Mouse (Mus musculus) MEL (cell line): Measurements from ENCODE around the gene Vps26a. TPM values are rescaled to one million over a fixed set of nuclear protein-coding genes. Genes with fewer than 3 reads are reported as not detected.

Source experiments
- DNase-seq: peaks from one replicate; pipeline ENCODE4 v3.0.0; 2011; ENCODE audit warnings: low read depth, low spot score
- H3K27ac ChIP-seq: 2 replicates; pipeline ENCODE4 v1.5.1; 2012; ENCODE audit warnings: low read depth, mild to moderate bottlenecking, control low read depth, low read length, moderate library complexity; ENCODE audit not compliant: control insufficient read depth
- H3K27me3 ChIP-seq, 2 experiments: fragments of 150-350 bp in 1 of 2; sonication (generic) in 1 of 2; 2 replicates each; pipeline ENCODE4 v1.6.1; 2012; ENCODE audit warnings: low read length in 2 of 2, mild to moderate bottlenecking in 2 of 2, improper control_type of control experiment in 1 of 2, moderate library complexity in 1 of 2; ENCODE audit not compliant: insufficient read depth in 2 of 2, control insufficient read depth in 1 of 2
- H3K36me3 ChIP-seq, 2 experiments: 2 replicates each; pipeline ENCODE4 v1.6.1; 2012 to 2014; ENCODE audit warnings: low read length in 2 of 2, improper control_type of control experiment in 1 of 2, inconsistent platforms in 1 of 2, mild to moderate bottlenecking in 1 of 2; ENCODE audit not compliant: insufficient read depth in 2 of 2, control insufficient read depth in 1 of 2
- H3K4me1 ChIP-seq, 2 experiments: fragments of 150-350 bp in 1 of 2; sonication (generic) in 1 of 2; 2 replicates each; pipeline ENCODE4 v1.6.1; 2012; ENCODE audit warnings: low read length in 2 of 2, improper control_type of control experiment in 1 of 2, mild to moderate bottlenecking in 1 of 2; ENCODE audit not compliant: insufficient read depth in 2 of 2, control insufficient read depth in 1 of 2
- H3K4me3 ChIP-seq, 2 experiments: fragments of 150-350 bp in 1 of 2; sonication (generic) in 1 of 2; 2 replicates each; pipeline ENCODE4 v1.5.1; 2012; ENCODE audit warnings: low read depth in 2 of 2, low read length in 2 of 2, mild to moderate bottlenecking in 2 of 2, moderate library complexity in 2 of 2, control low read depth in 1 of 2, improper control_type of control experiment in 1 of 2; ENCODE audit not compliant: control insufficient read depth in 1 of 2, insufficient read depth in 1 of 2
- H3K79me2 ChIP-seq: 2 replicates; pipeline ENCODE4 v1.6.1; 2012; ENCODE audit warnings: mild to moderate bottlenecking, low read length, moderate library complexity; ENCODE audit not compliant: control insufficient read depth, poor library complexity, insufficient read depth
- H3K9ac ChIP-seq: 2 replicates; pipeline ENCODE4 v1.6.1; 2012; ENCODE audit warnings: low read depth, mild to moderate bottlenecking, control low read depth, low read length, moderate library complexity; ENCODE audit not compliant: control insufficient read depth, poor library complexity, severe bottlenecking
- H3K9me3 ChIP-seq: fragments of 150-350 bp; sonication (generic); replicated peaks from 2 replicates; pipeline ENCODE4 v1.6.1; 2012; ENCODE audit warnings: mild to moderate bottlenecking, low read length, improper control_type of control experiment, moderate library complexity; ENCODE audit not compliant: insufficient read depth
- CHD1 ChIP-seq: IDR thresholded peaks from 2 replicates; pipeline ENCODE4 v1.6.1; 2012; ENCODE audit warnings: low read depth, mild to moderate bottlenecking, inconsistent platforms, low read length, improper control_type of control experiment
- CHD2 ChIP-seq: IDR thresholded peaks from 2 replicates; pipeline ENCODE4 v1.6.1; 2011; ENCODE audit warnings: low read length, improper control_type of control experiment
- ELF1 ChIP-seq: IDR thresholded peaks from 2 replicates; pipeline ENCODE4 v1.6.1; 2014; ENCODE audit warnings: low read depth, mild to moderate bottlenecking, inconsistent platforms, low read length, improper control_type of control experiment, moderate library complexity
- EP300 ChIP-seq, 2 experiments: IDR thresholded peaks; 2 replicates each; pipeline ENCODE4 v1.6.1; 2011; ENCODE audit warnings: improper control_type of control experiment in 2 of 2, low read length in 2 of 2, low read depth in 1 of 2, mild to moderate bottlenecking in 1 of 2
- GATA1 ChIP-seq: IDR thresholded peaks from 2 replicates; pipeline ENCODE4 v1.6.1; 2011; ENCODE audit warnings: low read depth, low read length, improper control_type of control experiment
- HCFC1 ChIP-seq: IDR thresholded peaks from 2 replicates; pipeline ENCODE4 v1.6.1; 2012; ENCODE audit warnings: low read depth, mild to moderate bottlenecking, inconsistent platforms, low read length, improper control_type of control experiment, moderate library complexity
- KAT2A ChIP-seq: conservative IDR thresholded peaks from 2 replicates; pipeline ENCODE4 v1.6.1; 2012; ENCODE audit warnings: low read depth, low read length, improper control_type of control experiment, inconsistent platforms
- MXI1 ChIP-seq: IDR thresholded peaks from 2 replicates; pipeline ENCODE4 v1.6.1; 2011; ENCODE audit warnings: mild to moderate bottlenecking, low read depth, low read length, improper control_type of control experiment
- MYC ChIP-seq: IDR thresholded peaks from 2 replicates; pipeline ENCODE4 v1.6.1; 2011; ENCODE audit warnings: low read depth, mild to moderate bottlenecking, low read length, improper control_type of control experiment, moderate library complexity
- NELFE ChIP-seq: IDR thresholded peaks from 2 replicates; pipeline ENCODE4 v1.6.1; 2011; ENCODE audit warnings: low read depth, low read length, improper control_type of control experiment
- POLR2A ChIP-seq, 2 experiments: IDR thresholded peaks; 2 replicates each; pipeline ENCODE4 v1.6.1; 2011 to 2012; ENCODE audit warnings: low read length in 2 of 2, mild to moderate bottlenecking in 2 of 2, control low read depth in 1 of 2, improper control_type of control experiment in 1 of 2, low read depth in 1 of 2, moderate library complexity in 1 of 2; ENCODE audit not compliant: control insufficient read depth in 1 of 2, insufficient read depth in 1 of 2, poor library complexity in 1 of 2
- POLR2AphosphoS2 ChIP-seq: IDR thresholded peaks from 2 replicates; pipeline ENCODE4 v1.6.1; 2011; ENCODE audit warnings: low read length, improper control_type of control experiment
- POLR2AphosphoS5 ChIP-seq: IDR thresholded peaks from 2 replicates; pipeline ENCODE4 v1.6.1; 2012; ENCODE audit warnings: low read depth, borderline replicate concordance, mild to moderate bottlenecking, inconsistent platforms, low read length, moderate library complexity, mixed read lengths
- RCOR1 ChIP-seq: IDR thresholded peaks from 2 replicates; pipeline ENCODE4 v1.6.1; 2012; ENCODE audit warnings: low read depth, mild to moderate bottlenecking, inconsistent platforms, low read length, improper control_type of control experiment
- TBP ChIP-seq: IDR thresholded peaks from 2 replicates; pipeline ENCODE4 v1.8.0; 2011; ENCODE audit warnings: low read depth, low read length, improper control_type of control experiment
- UBTF ChIP-seq: IDR thresholded peaks from 2 replicates; pipeline ENCODE4 v1.6.1; 2012; ENCODE audit warnings: low read depth, mild to moderate bottlenecking, inconsistent platforms, low read length, improper control_type of control experiment, moderate library complexity, borderline replicate concordance; ENCODE audit not compliant: insufficient read depth
- USF2 ChIP-seq, 2 experiments: IDR thresholded peaks; 2 replicates each; pipeline ENCODE4 v1.6.1; 2011 to 2012; ENCODE audit warnings: improper control_type of control experiment in 2 of 2, low read length in 2 of 2, borderline replicate concordance in 1 of 2, inconsistent platforms in 1 of 2, low read depth in 1 of 2, mild to moderate bottlenecking in 1 of 2; ENCODE audit not compliant: insufficient read depth in 1 of 2
- ZC3H11A ChIP-seq: IDR thresholded peaks from 2 replicates; pipeline ENCODE4 v1.6.1; 2012; ENCODE audit warnings: low read depth, mild to moderate bottlenecking, inconsistent platforms, low read length, improper control_type of control experiment
- ZMIZ1 ChIP-seq: IDR thresholded peaks from 2 replicates; pipeline ENCODE4 v1.6.1; 2012; ENCODE audit warnings: low read depth, mild to moderate bottlenecking, inconsistent platforms, low read length, improper control_type of control experiment, moderate library complexity
- polyA plus RNA-seq, 2 experiments: library from polyadenylated mRNA; stranded (reverse) in 1 of 2; unstranded in 1 of 2; fragments of >175 nt in 1 of 2; fragments of >200 nt in 1 of 2; gene quantifications; 2 replicates each; pipeline versions ENCODE4 v1.2.1 to v1.2.4; 2012; ENCODE audit warnings: low replicate concordance in 2 of 2, low read depth in 1 of 2; ENCODE audit not compliant: insufficient read length in 2 of 2, insufficient read depth in 1 of 2, missing spikeins in 1 of 2
- total RNA-seq: library from RNA; depleted of rRNA; stranded (reverse); fragments of 300-350 nt; gene quantifications from 2 replicates; pipeline ENCODE4 v1.2.3, GENCODE M21; 2012

The Vps26a gene
- total and polyA plus RNA-seq, 3 experiments, result 34.2 to 64.1 TPM; not detected in 1

- H3K36me3 ChIP-seq, result peaks cover 0 to 18% of the 10 kb centered on the region in 2 experiments; a peak in 2 of 4 replicates
- TF ChIP-seq MXI1, result no peak
- TF ChIP-seq TBP, result no peak
- TF ChIP-seq, all 39 proteins: peak for 0
- H3K27ac ChIP-seq, result no peak overlapping the region
- H3K9ac ChIP-seq, result no peak overlapping the region
- no peaks in the 10 kb centered on the region for H3K9me3 ChIP-seq
- H3K4me1 ChIP-seq, result peaks cover 8 to 31% of the 10 kb centered on the region in 2 experiments
- no peak for DNase-seq
- no peaks in the 10 kb centered on the region for H3K27me3 ChIP-seq
- H3K4me3 ChIP-seq, result no peak overlapping the region
- no peaks in the 10 kb centered on the region for H3K79me2 ChIP-seq
Measured at GRCm38 (mm10) chr10:62419422-62419821, 67.2 kb downstream of the Vps26a start.

- Histone ChIP-seq H3K9ac (no peak overlapping the region), H3K27ac (no peak overlapping the region), H3K9me3 (no peaks in the 10 kb centered on the region), H3K4me3 (no peak overlapping the region), H3K4me1 (peaks cover 8 to 36% of the 10 kb centered on the region in 2 experiments), H3K36me3 (peaks cover 0 to 24% of the 10 kb centered on the region in 2 experiments; a peak in 2 of 4 replicates), H3K79me2 (no peaks in the 10 kb centered on the region), H3K27me3 (no peaks in the 10 kb centered on the region)
- TF ChIP-seq POLR2A (IDR thresholded peaks at IDR 0.05; ENCODE audit: control insufficient read depth in 1 of 2, insufficient read depth in 1 of 2, low read depth in 1 of 2, low read length in 2 of 2, poor library complexity in 1 of 2) (no peak), TBP (no peak), NELFE (no peak), EP300 (IDR thresholded peaks at IDR 0.05; ENCODE audit: low read depth in 1 of 2, low read length in 2 of 2) (no peak), POLR2AphosphoS5 (no peak), POLR2AphosphoS2 (no peak), RCOR1 (no peak), MYC (no peak), CHD2 (no peak), CHD1 (no peak), ZMIZ1 (no peak), HCFC1 (no peak), ZC3H11A (no peak), ELF1 (no peak), KAT2A (no peak), UBTF (no peak), USF2 (IDR thresholded peaks at IDR 0.05; ENCODE audit: borderline replicate concordance in 1 of 2, insufficient read depth in 1 of 2, low read depth in 1 of 2, low read length in 2 of 2) (no peak), GATA1 (no peak)
- DNase-seq, result no peak
Measured at GRCm38 (mm10) chr10:62418831-62419356, 67.7 kb downstream of the Vps26a start.
